Mouse (Mus musculus) T-helper 17 cell (primary cell): ENCODE results near the gene Gm43720.

Source experiments
- in situ Hi-C, 2 experiments: fragments of 300-600 bp; cut with MboI, MseI; formaldehyde crosslinking; loops; 1 replicate in 1 of 2; 2 replicates in 1 of 2; pipeline ENCODE4 v1.15.1; 2025; ENCODE audit warnings: high pct_unique_total_duplicates in 2 of 2

Gene Gm43720

DNA sequence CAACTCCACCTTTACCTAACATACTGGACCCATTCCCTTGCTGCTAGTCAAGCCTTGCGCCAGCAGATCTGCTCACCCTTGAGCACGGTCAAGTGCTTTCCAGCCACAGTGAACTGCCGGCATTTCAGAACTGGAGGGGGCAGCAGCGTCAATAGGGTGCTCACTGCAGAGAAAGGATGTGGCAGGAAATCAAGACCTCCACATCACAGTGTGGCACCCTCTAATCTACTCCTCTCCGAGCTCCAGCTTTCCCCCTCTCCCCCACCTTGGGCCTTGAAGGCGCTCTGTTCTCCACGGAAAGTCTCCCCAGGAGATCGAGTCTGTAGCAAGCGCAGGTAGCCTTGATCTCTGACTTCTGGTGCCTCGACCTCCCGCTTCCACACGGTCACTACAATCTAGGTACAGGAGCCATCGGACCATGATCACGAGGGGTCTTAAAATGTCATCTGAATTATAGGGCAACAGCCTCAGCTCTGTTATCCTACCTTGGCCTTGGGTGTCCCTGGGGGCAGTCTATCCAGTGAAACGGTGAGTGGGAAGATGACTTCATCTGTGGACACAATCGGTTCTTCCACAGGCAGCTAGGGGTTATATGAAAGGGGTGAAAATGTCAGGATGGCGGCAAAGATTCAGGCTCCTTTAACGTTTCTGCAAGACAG lies 17.0 kb downstream of the Gm43720 start:
- in situ Hi-C loops: loop anchor here in 1 of 2 experiments (5.0 kb wide), 1 partner anchor 75 kb away; the partner anchor contains the start of genes Cnpy4 and Taf6

DNA sequence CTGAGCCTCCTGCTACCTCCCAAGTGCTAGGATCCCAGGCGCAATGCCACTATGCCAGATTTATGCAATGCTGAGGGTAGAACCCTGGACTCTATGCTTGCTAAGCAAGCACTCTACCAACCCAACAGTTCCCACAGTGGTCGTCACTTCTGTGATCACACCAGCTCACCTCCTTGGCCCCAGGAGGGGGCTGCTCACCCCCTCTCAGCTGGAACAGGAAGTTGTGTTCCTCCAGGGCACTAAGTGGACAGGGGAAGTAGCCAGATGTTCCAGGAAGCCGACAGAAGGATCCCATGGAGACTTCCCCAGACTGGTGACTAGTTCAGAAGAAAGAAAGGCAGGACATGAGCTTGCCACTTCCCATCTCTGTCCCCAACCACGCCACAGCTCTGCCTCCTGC lies 17.8 kb downstream of the Gm43720 start:
- in situ Hi-C loops: loop anchor here in 1 of 2 experiments (5.0 kb wide), 1 partner anchor 75 kb away; the partner anchor contains the start of genes Cnpy4 and Taf6

DNA sequence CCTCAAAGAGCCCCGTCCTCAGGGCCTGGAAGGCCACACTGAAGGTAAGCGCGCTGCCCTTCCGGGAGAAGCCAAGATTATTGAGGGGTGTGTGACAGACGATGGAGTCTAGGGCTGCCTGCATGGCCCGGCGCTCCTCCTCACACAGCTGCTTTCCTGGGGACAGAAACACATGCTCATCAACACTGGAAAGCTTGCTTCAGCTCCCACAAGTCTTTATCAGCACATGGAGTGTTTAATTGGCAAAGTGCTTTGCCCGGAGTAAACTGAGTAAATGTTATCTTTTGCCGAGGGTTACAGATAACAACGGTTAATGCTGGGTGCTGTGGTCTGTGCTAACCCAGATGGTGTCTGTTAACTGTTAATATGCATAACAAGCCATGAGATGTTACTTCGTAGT lies 18.9 kb downstream of the Gm43720 start:
- in situ Hi-C loops: loop anchor here in 1 of 2 experiments (5.0 kb wide), 1 partner anchor 74 kb away; the partner anchor contains the start of genes Cnpy4 and Taf6

DNA sequence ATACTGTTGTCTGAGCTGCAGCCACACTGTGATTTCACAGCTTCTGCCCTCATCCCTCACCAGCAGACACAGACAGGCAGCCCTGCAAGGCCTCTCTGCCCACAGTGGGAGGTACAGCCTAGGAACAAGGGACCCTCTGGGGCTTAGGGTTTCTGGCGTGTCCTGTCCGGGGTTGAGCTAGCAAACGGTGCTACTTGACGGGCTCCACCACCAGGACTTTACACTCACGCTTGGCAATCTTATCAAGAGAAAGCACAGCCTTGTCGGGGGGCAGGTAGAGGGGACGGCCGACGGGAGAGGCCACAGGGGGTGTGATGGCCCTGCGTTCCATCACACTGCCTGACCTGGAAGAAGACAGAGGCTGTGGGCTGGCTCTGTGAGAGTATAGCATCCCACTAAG lies 19.7 kb downstream of the Gm43720 start:
- in situ Hi-C loops: loop anchor here in 1 of 2 experiments (5.0 kb wide), 1 partner anchor 73 kb away; the partner anchor contains the start of genes Cnpy4 and Taf6

DNA sequence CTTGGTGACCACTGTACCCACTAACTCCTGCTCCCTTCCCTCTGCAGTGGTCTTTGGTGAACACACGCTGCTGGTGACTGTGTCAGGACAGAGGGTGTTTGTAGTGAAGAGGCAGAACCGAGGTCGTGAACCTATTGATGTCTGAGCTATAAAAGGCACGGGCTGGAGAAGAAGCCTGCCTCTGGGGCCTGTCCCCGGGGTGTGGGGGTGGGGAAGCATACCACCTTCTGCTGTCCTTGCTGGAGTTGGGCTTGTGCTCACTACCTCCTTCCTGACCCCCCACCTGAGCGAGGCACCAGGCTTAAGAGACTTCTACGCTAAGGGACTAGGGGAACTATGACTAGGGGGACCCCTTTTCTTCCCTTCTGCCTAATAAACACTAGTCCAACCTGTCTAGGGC lies 20.8 kb downstream of the Gm43720 start:
- in situ Hi-C loops: no loop called here

DNA sequence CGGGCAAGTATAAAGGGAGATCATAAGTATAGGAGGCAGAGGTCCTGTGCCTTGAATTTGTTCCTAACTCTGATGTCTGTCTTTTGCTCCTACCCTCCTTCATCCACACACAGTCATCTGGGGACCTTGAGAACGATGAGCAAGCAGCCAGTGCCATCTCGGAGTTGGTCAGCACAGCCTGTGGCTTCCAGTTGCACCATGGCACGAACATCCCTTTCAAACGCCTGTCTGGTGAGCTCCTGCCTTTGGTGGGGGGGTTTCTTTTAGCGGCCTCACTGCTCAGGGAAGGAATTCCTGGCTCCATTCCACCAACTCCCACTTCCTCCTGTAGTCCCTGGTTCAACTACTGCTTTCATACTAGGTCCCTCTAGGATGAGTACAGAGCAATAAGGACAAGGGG lies 21.2 kb downstream of the Gm43720 start:
- in situ Hi-C loops: no loop called here

DNA sequence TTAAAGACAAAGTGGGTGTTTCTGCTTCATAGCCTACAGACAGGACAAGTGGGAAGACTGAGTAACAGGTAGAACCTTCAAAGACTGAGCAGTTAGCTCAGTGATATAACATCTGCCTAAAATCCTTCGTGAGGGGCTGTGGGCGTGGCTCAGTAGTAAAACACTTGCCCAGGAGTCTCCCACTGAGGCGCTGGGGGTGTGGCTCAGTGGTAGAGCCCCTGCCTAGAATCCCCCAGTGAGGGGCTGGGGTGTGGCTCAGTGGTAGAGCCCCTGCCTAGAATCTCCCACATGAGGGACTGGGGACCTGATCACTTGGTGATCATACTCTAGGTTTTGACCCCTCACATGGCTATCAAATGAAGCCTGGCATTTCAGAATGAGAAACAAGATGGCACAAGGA lies 21.7 kb downstream of the Gm43720 start:
- in situ Hi-C loops: no loop called here

DNA sequence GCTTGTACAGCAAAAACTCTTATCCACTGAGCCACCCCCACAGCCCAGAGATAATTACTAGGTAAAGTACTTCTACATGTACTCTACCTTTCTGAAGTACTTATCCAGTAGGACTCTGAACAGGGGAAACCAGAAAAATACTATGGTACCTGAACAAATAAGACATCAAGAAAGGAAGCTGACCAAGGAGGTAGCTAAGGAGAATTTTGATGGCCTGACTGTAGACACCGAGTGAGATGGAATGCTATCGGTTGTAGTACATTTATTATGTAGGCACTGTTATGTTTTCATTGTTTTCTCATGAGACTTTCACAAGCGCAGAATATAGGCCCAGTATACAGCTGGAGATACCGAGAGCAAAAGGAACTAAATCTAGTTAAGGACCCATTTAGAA lies 22.2 kb downstream of the Gm43720 start:
- in situ Hi-C loops: no loop called here

DNA sequence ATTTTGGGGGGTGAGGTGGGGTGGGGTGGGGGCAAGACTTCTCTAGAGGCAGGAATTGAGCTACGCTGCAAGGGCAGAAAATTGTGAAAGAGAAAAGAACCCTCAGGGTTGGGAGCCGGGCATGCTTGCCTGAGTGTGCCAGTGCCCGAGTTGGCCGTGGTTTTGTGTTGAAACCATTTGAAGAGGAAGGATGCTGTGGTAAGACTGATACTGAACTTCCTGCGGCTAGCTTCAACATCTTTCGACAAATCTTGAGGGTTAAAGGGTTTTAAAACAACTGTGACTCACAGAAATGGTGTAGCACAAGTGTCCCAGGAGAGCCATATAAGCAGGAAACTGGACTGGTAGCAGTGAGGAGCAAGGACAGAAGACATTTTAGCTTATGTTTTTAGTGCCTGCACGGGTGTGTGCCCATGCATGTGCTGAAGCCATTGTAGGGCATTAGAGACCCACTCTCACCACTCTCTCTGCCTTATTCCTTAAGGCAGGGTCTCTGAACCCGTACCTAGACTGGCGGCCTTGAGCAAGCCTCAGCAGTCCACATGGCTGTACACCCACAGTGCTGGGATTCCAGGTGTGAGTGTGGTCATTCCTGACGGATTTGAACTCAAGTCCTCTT lies 22.7 kb downstream of the Gm43720 start:
- in situ Hi-C loops: no loop called here

DNA sequence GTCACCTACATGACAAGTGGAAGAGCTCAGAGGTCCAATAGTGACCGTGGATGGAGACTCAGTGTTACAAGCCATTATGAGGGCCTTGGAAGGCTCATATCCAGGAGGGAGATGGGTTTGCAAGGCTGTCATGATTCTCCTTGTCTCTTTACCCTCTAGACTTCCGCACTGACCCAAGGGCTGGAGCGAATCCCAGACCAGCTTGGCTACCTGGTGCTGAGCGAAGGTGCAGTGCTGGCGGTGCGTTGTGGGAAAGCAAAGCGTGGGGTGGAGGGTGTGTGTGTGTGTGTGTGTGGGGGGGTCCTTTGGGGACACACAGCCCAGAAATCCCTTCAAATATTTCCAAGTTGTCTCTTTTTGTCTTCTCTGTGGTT lies 23.7 kb downstream of the Gm43720 start:
- in situ Hi-C loops: no loop called here

DNA sequence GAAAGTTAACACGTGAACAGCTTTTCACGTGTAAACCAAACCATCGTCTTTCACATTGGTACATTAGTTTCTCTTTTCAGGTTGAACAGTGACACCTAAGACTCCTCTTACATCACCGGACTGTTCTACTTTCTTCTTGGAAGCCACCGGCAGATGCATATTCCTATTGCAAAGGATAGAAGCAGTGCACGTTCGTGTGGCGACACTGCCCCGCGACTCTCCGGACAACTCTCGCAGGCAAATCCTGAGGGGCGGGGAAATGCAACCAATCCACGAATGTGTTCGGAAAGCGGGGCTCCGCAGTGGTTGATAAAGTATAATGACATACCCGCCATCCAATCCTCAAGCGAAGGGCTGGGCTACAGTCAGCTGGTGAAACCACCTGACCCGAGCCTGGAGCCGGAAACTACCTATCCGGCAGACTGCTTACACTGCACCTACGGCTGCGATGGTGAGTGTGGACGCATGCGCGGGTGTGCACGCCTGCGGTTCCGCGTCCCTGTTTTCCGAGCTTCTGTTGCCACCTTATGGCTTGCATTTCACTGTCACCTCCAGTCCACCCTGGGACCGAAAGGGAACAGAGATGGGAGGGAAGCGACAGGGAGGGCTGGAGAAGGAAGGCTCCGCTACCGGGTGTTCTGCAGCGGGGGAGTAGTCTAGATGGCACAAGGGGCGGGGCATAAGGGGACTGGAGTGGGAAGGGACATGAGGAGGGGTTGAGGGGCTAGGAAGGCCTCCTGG lies 24.2 kb downstream of the Gm43720 start, which contains the start of gene Lamtor4:
Gene Lamtor4, plus strand, starts transcription at position 130 of the 741 bp plus-strand sequence.
- in situ Hi-C loops: no loop called here

DNA sequence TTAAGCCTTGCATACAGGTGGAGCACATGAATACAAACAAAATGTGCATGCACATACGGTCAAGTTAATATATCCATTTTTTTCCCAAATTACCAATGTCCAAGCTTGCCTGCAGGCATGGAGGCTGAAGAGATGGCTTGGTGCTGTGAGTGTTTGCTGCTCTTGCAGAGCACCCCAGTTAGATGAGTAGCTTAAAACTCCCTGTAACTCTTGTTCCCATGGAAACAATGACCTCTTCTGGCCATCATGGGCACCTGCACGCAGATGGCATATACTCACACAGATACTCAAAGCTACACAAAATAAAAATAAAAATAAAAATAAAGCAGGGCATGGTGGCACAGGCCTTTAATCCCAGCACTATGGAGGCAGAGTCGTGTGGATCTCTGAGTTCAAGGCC lies 26.7 kb downstream of the Gm43720 start:
- in situ Hi-C loops: no loop called here

DNA sequence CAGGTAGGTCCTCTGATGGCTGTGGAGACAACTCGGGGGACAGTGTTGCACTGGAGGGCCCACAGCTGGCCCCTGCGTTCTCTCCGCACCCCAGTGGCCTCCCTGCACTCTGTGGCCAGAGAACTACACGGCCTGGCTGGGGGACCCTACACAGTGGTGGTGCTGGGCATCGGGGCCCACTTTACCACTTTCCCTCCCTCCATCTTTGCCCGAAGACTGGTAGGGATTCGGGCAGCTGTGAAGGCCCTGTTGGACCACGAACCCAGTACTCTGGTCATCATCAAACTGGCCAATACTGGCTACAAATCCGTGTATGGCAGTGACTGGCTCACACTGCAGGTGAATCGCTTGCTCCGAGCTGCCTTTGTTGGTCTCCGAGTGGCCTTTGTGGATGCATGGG lies 28.6 kb downstream of the Gm43720 start:
- in situ Hi-C loops: no loop called here

DNA sequence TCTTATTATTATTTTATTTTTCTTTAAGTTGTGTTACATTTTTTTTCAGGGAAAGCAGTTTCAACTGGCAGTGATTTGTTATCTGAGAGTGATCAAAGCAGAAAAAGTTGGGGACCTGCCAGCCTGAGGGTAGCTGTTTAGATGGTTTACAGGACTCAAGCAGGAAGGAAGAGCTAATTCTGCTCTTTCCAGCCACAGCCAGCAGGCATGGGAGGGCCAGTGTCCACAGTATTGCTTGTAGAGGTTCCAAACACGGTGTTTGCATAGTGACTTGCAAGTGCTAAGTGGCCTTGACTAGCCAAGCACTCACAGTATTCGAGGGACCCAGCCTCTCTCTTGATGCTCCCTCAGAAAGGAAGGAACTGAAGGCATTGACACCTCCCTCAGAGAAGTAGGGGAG lies 38.2 kb downstream of the Gm43720 start:
- in situ Hi-C loops: no loop called here

DNA sequence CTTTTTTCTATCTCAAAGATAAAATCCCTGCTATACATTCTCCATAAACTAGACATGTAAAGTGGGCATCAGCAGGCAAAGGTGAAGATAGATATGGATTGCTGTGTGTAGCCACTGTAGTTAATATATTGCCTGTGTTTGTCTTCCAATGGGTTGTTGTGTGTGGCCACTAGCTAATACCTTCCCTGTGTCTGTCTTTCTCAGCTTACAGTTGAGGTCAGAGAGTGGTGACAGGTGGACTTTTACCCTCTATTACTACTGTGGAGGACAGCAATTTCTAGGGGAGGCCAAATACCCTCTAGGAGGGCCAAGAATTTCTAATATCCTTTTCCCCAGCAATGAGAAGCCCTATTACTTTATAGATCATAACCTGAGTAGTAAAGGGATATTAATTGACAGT lies 45.5 kb downstream of the Gm43720 start:
- in situ Hi-C loops: no loop called here

DNA sequence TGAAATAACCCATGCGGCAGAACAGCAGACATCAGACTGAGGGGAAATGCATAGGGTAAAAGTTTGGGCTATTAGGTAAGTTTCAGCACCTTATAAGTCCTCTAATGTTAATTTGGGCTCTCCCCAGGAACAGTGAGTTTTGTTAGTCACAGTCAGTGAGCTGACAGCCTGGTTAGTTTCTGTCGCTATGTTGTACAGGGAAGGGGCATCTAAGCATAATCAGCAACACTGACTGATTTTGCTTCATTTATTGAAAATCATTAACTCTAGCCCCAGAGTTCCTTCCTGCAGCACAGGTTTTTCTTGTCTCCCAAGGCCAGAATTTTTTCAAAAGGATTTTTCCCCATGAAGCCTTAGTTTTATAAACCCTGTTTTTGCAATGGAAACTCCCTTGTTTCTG lies 46.0 kb downstream of the Gm43720 start:
- in situ Hi-C loops: no loop called here

DNA sequence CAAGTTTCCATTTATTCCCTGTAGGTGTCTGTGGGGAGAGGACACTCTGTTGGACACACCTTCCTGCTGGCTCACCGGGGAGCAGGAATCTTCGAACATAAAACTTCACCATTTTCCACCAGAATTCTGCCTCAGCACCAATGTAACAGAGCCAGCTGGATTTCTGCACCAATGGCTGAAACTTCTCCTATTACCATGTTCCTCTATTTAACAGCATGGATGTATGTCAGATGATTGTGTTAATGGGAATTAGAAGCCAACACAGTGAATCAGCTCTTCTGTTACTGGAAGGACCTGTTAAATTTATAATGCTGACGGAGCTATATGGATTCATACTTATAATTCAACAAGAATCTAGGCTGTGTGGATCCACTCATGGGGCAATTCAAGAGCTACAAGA lies 50.2 kb downstream of the Gm43720 start:
- in situ Hi-C loops: no loop called here

DNA sequence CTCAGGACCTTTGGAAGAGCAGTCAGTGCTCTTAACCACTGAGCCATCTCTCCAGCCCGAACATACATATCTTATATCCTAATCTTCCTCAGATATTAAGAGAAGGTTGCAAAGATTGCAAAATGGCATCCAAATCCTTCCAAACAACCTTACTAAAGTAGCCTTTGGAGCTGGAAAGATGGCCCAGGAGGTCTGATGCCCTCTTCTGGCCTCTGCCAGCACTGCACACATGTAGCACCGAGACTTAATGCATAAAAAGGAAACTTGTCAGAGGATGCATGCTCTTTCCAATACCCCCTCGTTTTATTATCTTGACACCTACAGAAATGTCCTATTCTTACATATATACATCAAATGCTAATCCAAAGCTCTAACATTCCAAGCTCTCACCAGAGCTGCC lies 51.7 kb downstream of the Gm43720 start:
- in situ Hi-C loops: no loop called here

DNA sequence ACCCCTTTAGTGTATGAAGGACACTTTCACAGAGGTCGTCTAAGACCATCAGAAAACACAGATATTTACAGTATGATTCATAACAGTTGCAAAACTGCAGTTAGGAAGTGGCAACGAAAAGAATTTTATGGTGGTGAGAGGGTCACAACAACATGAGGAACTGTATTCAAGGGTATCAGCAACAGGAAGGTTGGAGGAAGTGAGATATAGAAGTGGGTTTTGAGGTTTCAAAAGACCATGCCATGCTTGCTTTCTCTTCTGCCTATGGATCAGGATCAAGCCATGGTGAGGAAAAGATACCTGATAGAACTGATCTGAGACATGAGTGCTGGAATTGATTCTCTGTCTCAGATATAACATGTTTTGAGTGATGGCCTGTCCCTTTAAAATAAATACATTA lies 52.4 kb downstream of the Gm43720 start:
- in situ Hi-C loops: no loop called here

DNA sequence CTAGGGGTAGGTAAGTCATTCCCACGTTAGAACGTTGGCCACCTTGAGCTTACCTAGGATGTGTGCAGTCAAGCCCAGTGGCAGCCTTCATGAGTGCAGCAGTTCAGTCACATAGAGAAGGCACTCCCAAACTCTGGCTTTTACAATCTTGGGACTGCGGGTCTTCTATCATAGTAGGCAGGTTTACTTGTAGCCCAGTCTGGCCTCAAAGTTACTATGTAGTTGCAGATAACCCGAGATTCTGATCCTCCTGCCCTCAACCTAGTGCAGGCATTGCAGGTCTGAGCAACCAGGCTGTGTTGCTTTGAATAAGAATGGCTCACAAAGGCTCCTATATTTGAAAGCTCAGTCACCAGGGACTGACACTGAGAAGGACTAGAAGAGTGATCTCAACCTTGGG lies 53.3 kb downstream of the Gm43720 start:
- in situ Hi-C loops: no loop called here

DNA sequence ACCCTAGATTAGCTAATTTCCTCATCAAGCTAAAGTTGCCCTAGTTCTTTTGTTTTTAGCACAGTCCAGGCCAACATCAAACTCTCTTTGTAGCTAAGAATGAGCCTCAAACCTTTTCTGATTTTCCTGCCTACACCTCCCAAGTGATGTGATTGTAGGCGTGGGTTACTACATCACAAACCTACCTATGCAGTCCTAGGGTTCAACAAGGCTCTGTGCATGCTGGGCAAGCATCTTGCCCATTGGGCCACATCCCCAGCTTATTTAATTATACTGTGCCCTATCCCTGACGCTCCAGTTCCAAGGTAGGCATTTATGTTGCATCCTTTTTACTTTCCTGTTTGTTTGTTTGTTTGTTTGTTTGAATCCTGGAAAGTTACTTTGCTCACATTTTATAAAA lies 54.1 kb downstream of the Gm43720 start, which contains the start of gene Nxpe5:
Gene Nxpe5, plus strand, starts transcription at position 199 of the 400 bp plus-strand sequence.
- in situ Hi-C loops: no loop called here

DNA sequence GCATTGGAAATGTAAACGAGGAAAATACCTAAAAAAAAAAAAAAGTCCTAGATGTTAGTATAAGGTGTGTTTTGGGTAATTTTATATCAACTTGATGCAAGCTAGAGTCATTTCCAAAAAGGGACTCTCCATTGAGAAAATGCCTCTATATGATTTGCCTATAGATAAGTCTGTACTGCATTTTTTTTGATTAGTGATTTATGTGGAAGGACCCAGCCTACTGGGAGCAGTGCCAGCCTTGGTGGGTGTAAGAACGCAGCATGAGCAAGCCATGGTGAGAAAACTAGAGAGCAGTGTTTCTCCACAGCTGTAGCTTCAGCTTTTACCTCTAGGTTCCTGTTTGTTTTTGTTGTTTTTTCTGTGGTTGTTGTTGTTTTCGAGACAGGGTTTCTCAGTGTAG lies 56.5 kb downstream of the Gm43720 start:
- in situ Hi-C loops: no loop called here
